Mouse (Mus musculus): Measurements from ENCODE around the gene Rps13.

The Rps13 gene

DNA sequence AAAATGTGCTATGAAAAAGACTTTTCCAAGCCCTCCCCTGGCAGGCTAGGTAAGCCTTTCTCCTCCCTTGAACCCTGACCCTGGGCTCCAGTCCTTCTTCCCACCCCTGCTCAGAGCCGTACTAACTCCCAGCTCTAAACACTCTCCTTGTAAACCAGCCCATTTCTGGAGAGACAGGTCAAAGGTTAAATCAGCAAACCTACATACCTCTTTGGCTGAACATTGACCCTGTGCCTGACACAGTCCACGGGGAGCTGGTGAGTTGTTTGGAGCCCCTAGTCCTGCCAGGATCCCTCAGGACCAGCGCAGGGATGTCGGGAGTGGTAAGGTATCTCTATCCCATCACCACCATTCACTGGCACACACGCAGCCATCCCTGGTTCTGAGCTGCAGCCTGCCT lies 41.6 kb downstream of the Rps13 start:
- DNase-seq (ENCODE audit: low read depth, low spot score), result no peak

DNA sequence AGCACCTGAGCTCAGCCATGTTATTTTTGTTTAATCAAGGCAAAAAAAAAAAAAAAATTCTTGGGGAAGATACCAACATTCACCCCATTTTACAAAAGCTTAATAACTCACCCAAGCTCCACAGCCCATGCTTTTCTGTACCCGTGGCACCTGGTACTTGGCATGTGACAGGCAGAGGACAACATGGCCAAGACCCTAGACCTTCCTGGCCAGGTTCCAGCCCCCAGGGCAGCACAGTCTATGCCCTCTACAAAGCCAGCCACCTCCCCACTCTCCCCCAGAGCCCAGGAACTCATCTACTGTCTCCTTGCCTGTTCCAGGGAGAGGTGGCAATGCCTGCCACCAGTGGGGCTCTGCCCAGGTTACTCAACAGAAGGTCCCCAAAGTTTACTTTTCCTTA lies 43.4 kb downstream of the Rps13 start:
- DNase-seq (ENCODE audit: low read depth, low spot score), result no peak

DNA sequence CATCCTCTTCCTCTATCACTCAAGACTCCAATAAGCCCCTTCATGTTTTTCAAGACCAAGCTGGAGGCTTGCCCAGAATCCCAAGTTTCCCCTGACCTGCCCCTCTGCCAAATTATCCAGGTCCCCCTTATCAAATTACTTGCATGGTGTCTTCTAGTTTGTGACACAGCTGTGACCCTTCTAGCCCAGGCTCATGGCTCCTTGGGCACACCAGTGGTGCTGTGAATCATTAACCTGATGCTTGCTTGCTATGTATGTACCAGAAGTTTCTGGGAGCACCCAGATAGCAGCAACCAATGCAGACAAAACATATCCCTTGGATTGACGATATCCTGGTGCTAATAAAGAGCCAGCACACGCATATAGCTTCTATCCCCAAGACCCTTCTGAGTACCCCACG lies 45.0 kb downstream of the Rps13 start:
- DNase-seq (ENCODE audit: low read depth, low spot score), result no peak

DNA sequence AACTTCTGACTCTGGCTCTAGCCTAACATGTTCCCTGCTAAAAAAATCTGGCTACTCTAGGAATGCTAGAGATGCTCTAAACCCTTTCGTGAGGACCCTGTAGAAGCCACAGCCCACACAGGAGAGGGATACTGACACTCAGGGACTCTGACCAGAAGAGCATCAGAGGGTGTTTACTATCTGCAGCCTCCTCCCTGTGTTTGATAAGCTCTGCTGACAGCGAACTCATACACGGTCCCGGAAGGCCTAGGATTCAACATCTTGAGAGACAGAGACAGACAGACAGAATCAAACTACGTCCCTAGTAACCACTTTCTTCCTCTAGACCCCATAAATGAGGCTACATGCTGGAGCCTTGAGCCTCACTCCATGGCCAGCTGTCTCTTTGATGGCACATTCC lies 46.0 kb downstream of the Rps13 start:
- no peak for DNase-seq (ENCODE audit: low read depth, low spot score)

DNA sequence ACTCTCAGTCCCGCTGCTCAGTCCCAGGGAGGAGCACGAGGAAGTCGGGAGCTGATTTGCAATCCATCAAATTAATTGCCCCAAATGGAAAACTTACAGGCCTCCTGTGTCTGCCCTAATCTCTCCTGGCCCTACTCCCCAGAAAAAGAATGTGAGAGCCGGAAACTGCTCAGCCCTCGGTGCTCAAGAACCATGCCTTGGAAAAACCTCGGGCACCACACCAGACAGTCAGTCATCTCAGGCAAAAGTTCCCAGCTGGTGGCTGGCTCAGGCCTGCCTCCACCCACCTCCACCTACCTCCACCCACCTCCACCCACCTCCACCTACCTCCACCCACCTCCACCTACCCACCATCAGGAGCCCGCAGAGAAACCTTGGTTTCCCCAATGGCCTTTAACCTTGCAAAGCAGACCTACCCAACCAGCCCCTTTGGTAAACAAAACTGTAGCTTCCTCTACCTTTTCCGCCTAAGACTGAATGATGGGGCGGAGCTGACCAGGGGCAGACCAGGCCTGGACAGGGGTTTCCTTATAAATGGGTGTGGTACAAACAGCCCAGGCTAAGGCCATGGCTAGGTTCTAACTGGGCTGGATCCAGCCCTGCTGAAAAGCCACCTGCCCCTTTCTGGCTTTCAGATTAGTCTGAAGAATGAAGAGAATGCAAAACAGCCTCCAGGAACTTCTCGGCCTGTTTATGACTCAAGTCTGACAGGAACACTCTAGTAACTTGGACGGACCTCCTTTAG lies 47.2 kb downstream of the Rps13 start:
- DNase-seq (ENCODE audit: low read depth, low spot score), result no peak

DNA sequence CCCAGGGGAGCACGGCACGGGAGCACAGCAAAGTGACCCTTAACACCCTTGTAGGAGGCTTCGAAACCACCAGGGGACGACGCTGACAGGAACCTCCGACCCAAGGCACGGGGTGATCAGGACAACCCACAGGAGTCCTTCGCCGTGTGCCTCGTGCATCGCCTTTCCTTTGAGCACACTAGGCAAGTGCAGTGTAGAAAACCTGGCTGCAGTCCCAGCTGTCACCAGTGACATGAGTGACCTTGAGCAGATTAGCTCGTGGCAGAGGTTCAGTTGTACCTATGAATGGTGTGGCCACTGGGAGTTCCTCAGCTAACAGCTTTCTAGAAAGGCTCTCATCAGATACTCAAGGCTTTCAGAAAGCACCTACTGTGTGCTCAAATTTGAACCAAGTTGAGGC lies 47.8 kb downstream of the Rps13 start:
- no peak for DNase-seq (ENCODE audit: low read depth, low spot score)

DNA sequence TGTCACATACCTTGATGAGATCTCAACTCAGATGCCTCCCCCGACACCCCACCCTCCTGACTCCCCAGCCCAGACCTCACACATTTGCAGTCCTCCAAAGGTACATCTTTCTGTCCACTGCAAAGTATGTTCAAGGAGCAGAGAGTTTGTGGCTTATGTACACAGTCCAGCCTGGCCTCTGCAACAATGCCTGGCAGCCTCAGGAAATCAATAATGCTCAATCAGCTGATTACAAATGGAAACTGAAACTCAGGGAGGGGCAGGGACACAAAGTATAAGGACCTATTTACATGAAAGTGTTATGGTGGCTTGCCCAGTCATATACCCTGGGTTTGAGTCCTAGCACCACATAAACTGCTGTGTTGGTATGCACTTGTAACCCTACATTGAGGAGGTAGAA lies 48.8 kb downstream of the Rps13 start:
- DNase-seq (ENCODE audit: low read depth, low spot score), result no peak

DNA sequence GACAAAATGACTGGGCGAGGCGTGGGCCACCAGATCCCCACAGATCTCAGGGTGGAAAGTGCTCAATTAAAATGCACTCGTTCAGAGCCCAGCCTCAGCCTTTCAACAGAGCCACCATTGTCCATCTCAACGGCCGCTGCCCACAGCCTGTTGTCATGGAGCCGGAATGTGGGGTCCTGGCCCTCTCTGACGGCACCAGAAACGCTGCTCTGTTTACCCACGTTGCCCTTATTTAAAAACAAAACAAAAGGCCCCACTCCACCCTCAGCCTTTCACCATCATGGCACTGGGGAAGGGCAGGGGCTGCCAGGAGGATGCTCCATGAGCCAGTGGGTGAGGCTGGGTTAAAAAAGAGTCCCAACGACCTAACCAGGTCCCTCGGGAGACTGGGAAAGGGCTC lies 51.2 kb downstream of the Rps13 start:
- no peak for DNase-seq (ENCODE audit: low read depth, low spot score)

All from c-Kit-negative CD71-positive TER-119-positive erythroid progenitor cells, embryonic 14.5 days (primary cell).